Mouse (Mus musculus): ENCODE data around the gene 3110001I22Rik.

The 3110001I22Rik gene

GRCm38 (mm10) chr16:13716821-13717553 is 45.3 kb downstream of the 3110001I22Rik start:
- DNase-seq (ENCODE audit: extremely low read depth, low read depth) = peak; percentile 23

- no peak for DNase-seq (ENCODE audit: extremely low read depth, low read depth)
Observed at GRCm38 (mm10) chr16:13722937-13723336, 51.2 kb downstream of the 3110001I22Rik start.

- no peak for DNase-seq (ENCODE audit: extremely low read depth, low read depth)
Observed at GRCm38 (mm10) chr16:13727811-13728335, 56.1 kb downstream of the 3110001I22Rik start.

Data from MEL-GATA-1-ER (cell line).